Mouse (Mus musculus): ENCODE measurements around the gene B230219D22Rik.

The B230219D22Rik gene

DNA sequence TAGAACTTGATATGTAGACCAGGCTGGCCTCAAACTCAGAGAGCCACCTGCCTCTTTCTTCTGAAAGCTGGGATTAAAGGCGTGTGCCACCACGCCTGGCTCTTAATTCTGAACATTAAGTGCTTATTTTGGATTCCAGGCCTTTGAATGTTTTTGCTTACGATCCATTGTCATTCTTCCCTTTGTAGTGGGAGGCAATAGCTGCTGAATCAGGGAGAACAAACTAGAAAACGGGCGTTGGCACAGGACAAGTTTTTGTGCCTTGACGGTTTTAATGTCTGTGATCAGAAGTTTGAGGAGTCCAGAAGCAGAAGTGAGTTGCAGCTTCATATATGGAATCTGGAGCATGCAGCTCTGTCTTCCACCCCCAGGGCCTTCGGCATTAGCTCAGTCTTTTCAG lies 37.8 kb downstream of the B230219D22Rik start:
- Histone ChIP-seq H3K27me3 (ENCODE audit: insufficient read depth, low read length) (no peaks in the 10 kb centered on the region), H3K4me3 (replicated peaks; ENCODE audit: low read length) (no peak overlapping the region), H3K4me1 (replicated peaks; ENCODE audit: low read depth, low read length) (peaks cover 33% of the 10 kb centered on the region), H3K36me3 (ENCODE audit: insufficient read depth, low read length) (peaks cover 8% of the 10 kb centered on the region; the same call in 1 of the 2 replicates), H3K9me3 (ENCODE audit: low read length) (no peaks in the 10 kb centered on the region)
- no peak for TF ChIP-seq CTCF (conservative IDR thresholded peaks at IDR 0.05; ENCODE audit: low read length)
- peak; percentile 87 for TF ChIP-seq NANOG (IDR thresholded peaks at IDR 0.05; ENCODE audit: borderline replicate concordance, low read length)
- TF ChIP-seq POU5F1 (IDR thresholded peaks at IDR 0.05; ENCODE audit: borderline replicate concordance, low read length) = no peak

DNA sequence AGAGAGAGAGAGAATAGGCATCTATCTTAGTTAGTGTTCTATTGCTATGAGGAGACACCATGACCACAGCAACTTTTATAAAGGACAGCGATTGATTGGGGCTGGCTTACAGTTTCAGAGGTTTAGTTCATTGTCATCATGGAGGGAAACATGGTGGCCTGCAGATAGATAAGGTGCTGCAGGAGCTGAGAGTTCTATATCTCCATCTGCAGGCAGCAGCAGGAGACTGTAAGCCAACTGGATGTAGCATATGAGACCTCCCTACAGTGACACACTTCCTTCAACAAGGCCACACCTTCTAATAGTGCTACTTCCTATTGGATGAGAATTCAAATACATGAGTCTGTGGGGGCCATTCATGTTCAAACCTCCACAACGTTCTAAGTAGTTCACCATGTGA lies 39.2 kb downstream of the B230219D22Rik start:
- TF ChIP-seq NANOG (IDR thresholded peaks at IDR 0.05; ENCODE audit: borderline replicate concordance, low read length) (no peak), CTCF (conservative IDR thresholded peaks at IDR 0.05; ENCODE audit: low read length) (no peak), POU5F1 (IDR thresholded peaks at IDR 0.05; ENCODE audit: borderline replicate concordance, low read length) (no peak)
- no peaks in the 10 kb centered on the region for H3K27me3 ChIP-seq (ENCODE audit: insufficient read depth, low read length)
- peaks cover 31% of the 10 kb centered on the region for H3K4me1 ChIP-seq (replicated peaks; ENCODE audit: low read depth, low read length)
- no peak overlapping the region for H3K4me3 ChIP-seq (replicated peaks; ENCODE audit: low read length)
- H3K36me3 ChIP-seq (ENCODE audit: insufficient read depth, low read length) = peaks cover 4% of the 10 kb centered on the region; the same call in 1 of the 2 replicates
- no peaks in the 10 kb centered on the region for H3K9me3 ChIP-seq (ENCODE audit: low read length)

DNA sequence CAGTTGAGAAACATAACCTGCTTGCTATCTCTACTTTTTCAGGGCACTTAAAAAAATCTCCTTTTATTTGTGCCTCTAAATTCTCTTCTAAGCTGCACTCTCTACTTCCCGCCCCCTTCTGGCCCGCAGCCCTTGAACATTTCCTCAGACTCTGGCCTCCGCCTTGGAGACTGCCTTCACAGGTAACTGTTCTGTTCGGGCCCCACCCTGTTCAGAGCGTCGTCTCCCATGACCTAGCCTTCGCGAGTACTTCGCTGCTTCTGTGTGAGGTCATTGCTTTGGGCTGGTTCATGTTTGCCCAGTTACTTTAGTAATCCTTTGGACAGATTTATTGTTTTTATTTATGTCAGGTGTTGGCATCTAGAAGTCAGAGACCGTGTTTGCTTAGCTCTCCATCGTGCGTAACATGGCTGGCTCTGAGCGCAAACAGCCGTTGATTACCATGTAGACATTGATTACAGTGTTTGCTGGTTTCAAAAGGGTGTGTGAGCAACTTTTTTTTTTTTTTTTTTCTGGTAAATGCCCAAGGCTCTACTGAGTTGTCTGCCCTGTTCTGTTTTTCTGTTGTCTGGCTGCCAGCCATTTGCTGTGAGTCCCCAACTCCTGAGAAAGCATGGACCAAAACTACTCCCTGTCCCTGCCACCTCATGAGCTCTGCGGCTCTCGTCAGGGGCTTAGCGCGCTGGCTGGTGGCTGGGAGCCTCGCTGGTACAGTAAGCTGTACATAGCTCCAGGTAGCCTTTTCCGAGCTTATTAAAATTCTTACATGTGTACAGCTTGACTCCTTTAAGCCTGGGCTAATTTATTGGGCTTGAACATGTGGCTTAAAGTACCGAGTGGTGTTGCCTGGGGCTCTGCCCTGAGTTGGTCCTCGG lies 40.9 kb downstream of the B230219D22Rik start:
- Histone ChIP-seq H3K4me1 (replicated peaks; ENCODE audit: low read depth, low read length) (peaks cover 38% of the 10 kb centered on the region), H3K36me3 (ENCODE audit: insufficient read depth, low read length) (peaks cover 4% of the 10 kb centered on the region; the same call in 1 of the 2 replicates), H3K27me3 (ENCODE audit: insufficient read depth, low read length) (no peaks in the 10 kb centered on the region), H3K4me3 (replicated peaks; ENCODE audit: low read length) (no peak overlapping the region), H3K9me3 (ENCODE audit: low read length) (no peaks in the 10 kb centered on the region)
- TF ChIP-seq POU5F1 (IDR thresholded peaks at IDR 0.05; ENCODE audit: borderline replicate concordance, low read length) = no peak
- TF ChIP-seq NANOG (IDR thresholded peaks at IDR 0.05; ENCODE audit: borderline replicate concordance, low read length) = no peak
- no peak for TF ChIP-seq CTCF (conservative IDR thresholded peaks at IDR 0.05; ENCODE audit: low read length)

DNA sequence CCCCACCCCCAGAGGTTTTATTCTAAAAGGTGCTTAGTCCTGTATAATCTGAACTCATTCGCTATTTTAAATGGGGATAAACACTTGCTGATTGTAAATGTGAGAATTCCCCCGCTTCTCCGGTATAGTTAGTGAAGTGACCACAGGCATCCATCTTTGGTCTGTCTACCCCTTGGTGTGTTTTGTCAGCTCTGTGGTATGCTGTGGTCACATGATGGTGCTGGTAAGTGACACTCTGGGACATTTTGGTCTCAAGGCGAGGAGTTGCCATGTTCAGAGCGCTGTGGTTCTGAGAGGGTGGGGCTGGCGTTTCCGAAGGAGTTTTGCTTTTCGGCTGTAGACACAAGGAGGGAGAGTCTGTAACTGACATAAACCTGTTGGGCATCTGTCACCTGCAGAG lies 45.0 kb downstream of the B230219D22Rik start:
- no peak for TF ChIP-seq CTCF (conservative IDR thresholded peaks at IDR 0.05; ENCODE audit: low read length)
- TF ChIP-seq NANOG (IDR thresholded peaks at IDR 0.05; ENCODE audit: borderline replicate concordance, low read length) = no peak
- no peak for TF ChIP-seq POU5F1 (IDR thresholded peaks at IDR 0.05; ENCODE audit: borderline replicate concordance, low read length)
- no peak overlapping the region for H3K4me3 ChIP-seq (replicated peaks; ENCODE audit: low read length)
- no peaks in the 10 kb centered on the region for H3K27me3 ChIP-seq (ENCODE audit: insufficient read depth, low read length)
- H3K36me3 ChIP-seq (ENCODE audit: insufficient read depth, low read length) = no peaks in the 10 kb centered on the region
- H3K4me1 ChIP-seq (replicated peaks; ENCODE audit: low read depth, low read length) = peaks cover 46% of the 10 kb centered on the region
- no peaks in the 10 kb centered on the region for H3K9me3 ChIP-seq (ENCODE audit: low read length)

DNA sequence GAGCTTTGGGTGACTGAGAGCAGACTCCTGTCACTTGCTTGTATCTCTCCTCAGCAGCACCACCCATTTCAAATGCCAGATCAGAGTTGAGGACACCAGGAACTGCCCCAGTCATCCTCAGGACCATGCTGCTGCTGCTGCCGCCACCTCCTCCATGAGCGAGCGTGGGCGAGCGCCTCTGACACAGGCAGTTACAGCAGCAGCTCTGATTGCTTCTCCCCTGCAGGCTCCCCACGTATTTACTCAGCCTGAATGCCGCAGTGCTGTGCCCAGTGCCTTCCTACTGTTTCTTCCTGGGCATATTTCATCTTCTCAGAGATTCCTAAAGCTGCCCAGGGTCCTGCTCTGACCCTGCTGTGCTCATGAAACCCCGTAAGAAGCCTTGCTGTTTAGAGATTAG lies 49.4 kb downstream of the B230219D22Rik start:
- no peak for TF ChIP-seq NANOG (IDR thresholded peaks at IDR 0.05; ENCODE audit: borderline replicate concordance, low read length)
- no peak for TF ChIP-seq CTCF (conservative IDR thresholded peaks at IDR 0.05; ENCODE audit: low read length)
- TF ChIP-seq POU5F1 (IDR thresholded peaks at IDR 0.05; ENCODE audit: borderline replicate concordance, low read length) = no peak
- Histone ChIP-seq H3K27me3 (ENCODE audit: insufficient read depth, low read length) (no peaks in the 10 kb centered on the region; the same call in 1 of the 2 replicates), H3K36me3 (ENCODE audit: insufficient read depth, low read length) (no peaks in the 10 kb centered on the region), H3K4me3 (replicated peaks; ENCODE audit: low read length) (no peak overlapping the region), H3K9me3 (ENCODE audit: low read length) (no peaks in the 10 kb centered on the region), H3K4me1 (replicated peaks; ENCODE audit: low read depth, low read length) (peaks cover 46% of the 10 kb centered on the region)

All from E14TG2a.4 (cell line).